Mouse (Mus musculus) thymus, adult 2 months (tissue): ENCODE measurements around the gene Fam186b.

Source experiments
- CTCF ChIP-seq: fragments of 200-500 bp; IDR thresholded peaks from 2 replicates; pipeline ENCODE4 v1.5.1; 2012; ENCODE audit warnings: mild to moderate bottlenecking, control low read depth, low read length, moderate library complexity, borderline replicate concordance; ENCODE audit not compliant: control insufficient read depth, poor library complexity, insufficient read depth; ENCODE audit errors: extremely low read depth
- POLR2A ChIP-seq: fragments of 200-500 bp; IDR thresholded peaks from 2 replicates; pipeline ENCODE4 v1.6.1; 2012; ENCODE audit warnings: mild to moderate bottlenecking, low read length, control low read depth, moderate library complexity; ENCODE audit not compliant: control insufficient read depth, poor library complexity, insufficient read depth; ENCODE audit errors: extremely low read depth

DNA sequence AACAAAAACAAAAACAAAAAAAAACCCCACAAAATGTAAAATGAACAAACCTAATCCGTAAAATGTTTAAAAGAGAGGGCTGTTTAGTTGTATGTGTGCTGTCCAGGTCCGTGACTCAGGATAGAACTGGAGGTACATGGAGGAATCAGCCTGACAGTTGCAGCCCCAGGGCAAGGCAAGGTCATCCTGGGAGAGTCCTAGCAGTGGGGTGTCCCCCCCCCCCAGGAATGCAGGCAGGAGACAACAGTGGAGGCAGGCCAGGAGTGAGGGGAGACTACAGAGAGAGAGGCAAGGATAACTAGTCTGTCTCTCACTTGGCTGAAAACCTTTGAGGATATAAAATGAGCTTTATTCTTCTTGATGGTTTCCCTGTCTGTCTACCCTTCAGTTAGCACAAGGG, 31.3 kb downstream of the Fam186b start:
- no peak for TF ChIP-seq CTCF
- TF ChIP-seq POLR2A, result no peak
